Mouse (Mus musculus) layer of hippocampus, adult 6 months (tissue): ENCODE results near the gene Olfr827. TPM values are rescaled to one million over a fixed set of nuclear protein-coding genes. Genes with fewer than 3 reads are reported as not detected.

Source experiments
- long read RNA-seq, 2 experiments: library from polyadenylated mRNA; unstranded; transcript quantifications; one replicate each; pipeline ENCODE4 v2.0.0; 2019 to 2020
- polyA plus RNA-seq: library from polyadenylated mRNA; unstranded; fragments of <200 nt; fragmentation: Nextera tagmentation; gene quantifications from 2 replicates; pipeline ENCODE4 v1.2.3, GENCODE M21; 2021

Gene Olfr827
- polyA plus RNA-seq = not detected in 2 replicates
- long read RNA-seq, experiment 1 = 0 reads
- long read RNA-seq, experiment 2 = 0 reads

DNA sequence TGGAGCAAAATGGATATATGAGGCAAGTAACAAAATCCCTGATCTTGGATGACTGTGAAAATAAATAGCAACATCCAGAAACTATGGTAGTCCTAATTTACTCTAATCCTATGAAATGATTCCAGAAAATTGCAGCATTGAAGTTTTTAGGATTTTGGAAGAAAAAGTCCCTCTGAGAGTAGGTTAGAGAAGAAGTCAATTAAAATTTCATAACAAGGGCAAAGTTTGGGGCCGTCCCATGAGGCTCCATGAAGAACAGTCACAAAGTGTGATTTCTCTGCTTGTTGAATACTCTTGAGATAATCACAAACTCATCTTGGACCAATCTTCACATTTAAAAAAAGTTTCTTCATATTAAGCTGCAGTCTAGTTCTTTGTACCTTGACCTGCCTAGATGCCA is at the start of gene Olfr827:
TSS of gene Olfr827 (minus strand) at position 101 of the 400 bp plus-strand sequence.

GRCm38 (mm10) chr10:130184086-130184485 is 30.1 kb downstream of the Olfr827 start, which contains the start of gene Olfr826:
Gene Olfr826, minus strand, starts transcription at chr10:130184186.

GRCm38 (mm10) chr10:130166666-130167065 is 47.5 kb downstream of the Olfr827 start, which contains the start of gene Olfr825:
Gene Olfr825, minus strand, starts transcription at chr10:130166766.

Other genes with a start within 250 kb of the Olfr827 start
- not detected in 2 replicates for gene Olfr819, start 247.1 kb downstream of the Olfr827 start, polyA plus RNA-seq
- gene Olfr247, start 238.3 kb downstream of the Olfr827 start, polyA plus RNA-seq = not detected in 2 replicates
- gene Gm10310, start 229.3 kb downstream of the Olfr827 start, polyA plus RNA-seq = not detected in 2 replicates
- not detected in 2 replicates for gene Olfr820, start 201.8 kb downstream of the Olfr827 start, polyA plus RNA-seq
- not detected in 2 replicates for gene Olfr821, start 184.1 kb downstream of the Olfr827 start, polyA plus RNA-seq
- not detected in 2 replicates for gene Olfr822, start 143.2 kb downstream of the Olfr827 start, polyA plus RNA-seq
- gene Olfr823, start 99.0 kb downstream of the Olfr827 start, polyA plus RNA-seq = not detected in 2 replicates
- gene Olfr824, start 84.4 kb downstream of the Olfr827 start, polyA plus RNA-seq = not detected in 2 replicates
- not detected in 2 replicates for gene Olfr825, start 47.6 kb downstream of the Olfr827 start, polyA plus RNA-seq
- not detected in 2 replicates for gene Olfr826, start 30.2 kb downstream of the Olfr827 start, polyA plus RNA-seq
- gene Neurod4, start 65.8 kb upstream of the Olfr827 start, polyA plus RNA-seq = 0.06 and 0.09 TPM in 2 replicates
- 0.09 TPM in 1 of 2 replicates, not detected in the other for gene Tespa1, start 108.5 kb upstream of the Olfr827 start, polyA plus RNA-seq
- 0.01 TPM in 1 of 2 replicates, not detected in the other for gene Vmn2r84, start 179.9 kb upstream of the Olfr827 start, polyA plus RNA-seq
- 0.05 TPM in 1 of 2 replicates, not detected in the other for gene Vmn2r85, start 215.3 kb upstream of the Olfr827 start, polyA plus RNA-seq
- gene Vmn2r86, start 241.6 kb upstream of the Olfr827 start, polyA plus RNA-seq = 0.03 TPM in 1 of 2 replicates, not detected in the other